Mouse (Mus musculus) MEL (cell line): ENCODE results near the gene Tomm22.

Experiments used
- EP300 ChIP-seq, 2 experiments: IDR thresholded peaks; 2 replicates each; pipeline ENCODE4 v1.6.1; 2011; ENCODE audit warnings: improper control_type of control experiment in 2 of 2, low read length in 2 of 2, low read depth in 1 of 2, mild to moderate bottlenecking in 1 of 2
- ETS1 ChIP-seq: IDR thresholded peaks from 2 replicates; pipeline ENCODE4 v1.6.1; 2012; ENCODE audit warnings: low read depth, mild to moderate bottlenecking, inconsistent platforms, low read length, improper control_type of control experiment, moderate library complexity
- KAT2A ChIP-seq: conservative IDR thresholded peaks from 2 replicates; pipeline ENCODE4 v1.6.1; 2012; ENCODE audit warnings: low read depth, low read length, improper control_type of control experiment, inconsistent platforms
- MEF2A ChIP-seq: IDR thresholded peaks from 2 replicates; pipeline ENCODE4 v1.6.1; 2014; ENCODE audit warnings: low read depth, mild to moderate bottlenecking, inconsistent platforms, low read length, improper control_type of control experiment; ENCODE audit not compliant: poor library complexity, insufficient replicate concordance, severe bottlenecking; ENCODE audit errors: extremely low read depth
- MXI1 ChIP-seq: IDR thresholded peaks from 2 replicates; pipeline ENCODE4 v1.6.1; 2011; ENCODE audit warnings: mild to moderate bottlenecking, low read depth, low read length, improper control_type of control experiment

GRCm38 (mm10) chr15:79693740-79694139, 23.1 kb downstream of the Tomm22 start:
- TF ChIP-seq MXI1 = no peak
- no peak for TF ChIP-seq MEF2A
- no peak for TF ChIP-seq EP300 (IDR thresholded peaks at IDR 0.05; ENCODE audit: low read depth in 1 of 2, low read length in 2 of 2)
- TF ChIP-seq ETS1 = no peak
- TF ChIP-seq KAT2A = no peak
